Mouse (Mus musculus): Measurements from ENCODE around the gene Coa4.

DNA sequence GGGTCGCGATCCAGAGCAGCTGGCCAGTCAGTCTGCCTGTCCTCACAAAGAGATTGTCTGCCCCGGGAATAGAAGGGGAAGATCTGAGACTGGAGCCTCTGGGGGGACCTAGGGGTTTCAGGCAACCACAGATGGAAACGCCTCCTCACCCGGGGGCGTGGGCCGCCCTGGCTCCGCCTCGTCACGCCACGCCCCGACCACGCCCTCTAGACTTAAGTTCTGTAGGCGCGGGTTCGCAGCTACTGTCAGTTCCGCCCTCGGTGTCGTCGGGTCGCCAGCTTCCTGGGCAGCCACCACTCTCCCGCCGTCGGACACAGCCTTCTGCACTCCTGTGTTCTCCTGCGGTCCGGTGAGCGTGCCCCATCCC lies 43.8 kb upstream of the Coa4 start, which contains the start of gene Ucp2:
- TF ChIP-seq CTCF (IDR thresholded peaks at IDR 0.05; ENCODE audit: low read depth, low read length) (no peak), POLR2A (IDR thresholded peaks at IDR 0.05; ENCODE audit: borderline replicate concordance, low read depth, low read length) (peak; percentile 98)
